Mouse (Mus musculus): ENCODE results near the gene Fadd.
A peak's percentile ranks its signal among the peaks of the same experiment; 100 is the strongest.

GRCm38 (mm10) chr7:144583619-144584018, 1.4 kb upstream of the Fadd start:
- TF ChIP-seq CTCF (IDR thresholded peaks at IDR 0.05; ENCODE audit: low read depth): peak; percentile 75
- no peak for TF ChIP-seq EP300 (IDR thresholded peaks at IDR 0.05; ENCODE audit: low read depth)
